Mouse (Mus musculus): ENCODE measurements around the gene Mboat2.

Mboat2 gene

GRCm38 (mm10) chr12:24830766-24831152 is at the start of gene Mboat2:
TSS of gene Mboat2 (plus strand) at chr12:24830879.
- DNase-seq, result peak; percentile 24 to 44

- DNase-seq, result no peak
These were observed 46.9 kb upstream of the Mboat2 start for GRCm38 (mm10) chr12:24783735-24784134.

- no peak for DNase-seq
These were observed 44.8 kb upstream of the Mboat2 start for GRCm38 (mm10) chr12:24785882-24786281.

- no peak for DNase-seq
These were observed 44.4 kb upstream of the Mboat2 start for GRCm38 (mm10) chr12:24786316-24786715.

GRCm38 (mm10) chr12:24789659-24790058 is 41.0 kb upstream of the Mboat2 start:
- DNase-seq, result no peak

- no peak for DNase-seq
These were observed 19.4 kb upstream of the Mboat2 start for GRCm38 (mm10) chr12:24811230-24811629.

GRCm38 (mm10) chr12:24811906-24812305 is 18.8 kb upstream of the Mboat2 start:
- DNase-seq, result no peak

- DNase-seq, result no peak
These were observed 7.8 kb upstream of the Mboat2 start for GRCm38 (mm10) chr12:24822831-24823230.

GRCm38 (mm10) chr12:24823636-24824354 is 6.9 kb upstream of the Mboat2 start:
- DNase-seq, result no peak

- DNase-seq, result no peak
These were observed 593 bp upstream of the Mboat2 start for GRCm38 (mm10) chr12:24830086-24830485.

- DNase-seq, result peak; percentile 57 to 73
These were observed 679 bp downstream of the Mboat2 start for GRCm38 (mm10) chr12:24831153-24831963.

- peak in 1 of 2 experiments; percentile 7 for DNase-seq
These were observed 1.3 kb downstream of the Mboat2 start for GRCm38 (mm10) chr12:24831964-24832427.

GRCm38 (mm10) chr12:24832438-24832837 is 1.8 kb downstream of the Mboat2 start:
- no peak for DNase-seq

GRCm38 (mm10) chr12:24837947-24838346 is 7.3 kb downstream of the Mboat2 start:
- DNase-seq, result no peak

GRCm38 (mm10) chr12:24841115-24841879 is 10.6 kb downstream of the Mboat2 start:
- no peak for DNase-seq

- no peak for DNase-seq
These were observed 11.7 kb downstream of the Mboat2 start for GRCm38 (mm10) chr12:24842299-24842910.

GRCm38 (mm10) chr12:24843395-24844072 is 12.9 kb downstream of the Mboat2 start:
- DNase-seq, result no peak

GRCm38 (mm10) chr12:24845344-24845743 is 14.7 kb downstream of the Mboat2 start:
- no peak for DNase-seq

- DNase-seq, result no peak
These were observed 17.4 kb downstream of the Mboat2 start for GRCm38 (mm10) chr12:24848107-24848506.

GRCm38 (mm10) chr12:24857354-24857753 is 26.7 kb downstream of the Mboat2 start:
- no peak for DNase-seq

- no peak for DNase-seq
These were observed 28.7 kb downstream of the Mboat2 start for GRCm38 (mm10) chr12:24859357-24859756.

GRCm38 (mm10) chr12:24860436-24860835 is 29.8 kb downstream of the Mboat2 start:
- no peak for DNase-seq
